Mouse (Mus musculus) MEL (cell line): ENCODE measurements around the gene Slc39a11.

ENCODE experiments used
- CTCF ChIP-seq, 3 experiments: IDR thresholded peaks in 2 of 3; conservative IDR thresholded peaks in 1 of 3; 2 replicates each; pipeline ENCODE4 v1.5.1; 2011 to 2012; ENCODE audit warnings: low read length in 3 of 3, low read depth in 2 of 3, mild to moderate bottlenecking in 2 of 3, improper control_type of control experiment in 1 of 3, inconsistent platforms in 1 of 3, mixed read lengths in 1 of 3, moderate library complexity in 1 of 3; ENCODE audit not compliant: control insufficient read depth in 1 of 3, insufficient read depth in 1 of 3, poor library complexity in 1 of 3, severe bottlenecking in 1 of 3
- GATA1 ChIP-seq: IDR thresholded peaks from 2 replicates; pipeline ENCODE4 v1.6.1; 2011; ENCODE audit warnings: low read depth, low read length, improper control_type of control experiment
- JUND ChIP-seq: IDR thresholded peaks from 2 replicates; pipeline ENCODE4 v1.6.1; 2011; ENCODE audit warnings: low read depth, mild to moderate bottlenecking, improper control_type of control experiment, low read length
- MXI1 ChIP-seq: IDR thresholded peaks from 2 replicates; pipeline ENCODE4 v1.6.1; 2011; ENCODE audit warnings: mild to moderate bottlenecking, low read depth, low read length, improper control_type of control experiment
- POLR2A ChIP-seq, 2 experiments: IDR thresholded peaks; 2 replicates each; pipeline ENCODE4 v1.6.1; 2011 to 2012; ENCODE audit warnings: low read length in 2 of 2, mild to moderate bottlenecking in 2 of 2, control low read depth in 1 of 2, improper control_type of control experiment in 1 of 2, low read depth in 1 of 2, moderate library complexity in 1 of 2; ENCODE audit not compliant: control insufficient read depth in 1 of 2, insufficient read depth in 1 of 2, poor library complexity in 1 of 2
- ZKSCAN1 ChIP-seq: IDR thresholded peaks from 2 replicates; pipeline ENCODE4 v1.6.1; 2012; ENCODE audit warnings: low read depth, mild to moderate bottlenecking, inconsistent platforms, low read length, improper control_type of control experiment, moderate library complexity

DNA sequence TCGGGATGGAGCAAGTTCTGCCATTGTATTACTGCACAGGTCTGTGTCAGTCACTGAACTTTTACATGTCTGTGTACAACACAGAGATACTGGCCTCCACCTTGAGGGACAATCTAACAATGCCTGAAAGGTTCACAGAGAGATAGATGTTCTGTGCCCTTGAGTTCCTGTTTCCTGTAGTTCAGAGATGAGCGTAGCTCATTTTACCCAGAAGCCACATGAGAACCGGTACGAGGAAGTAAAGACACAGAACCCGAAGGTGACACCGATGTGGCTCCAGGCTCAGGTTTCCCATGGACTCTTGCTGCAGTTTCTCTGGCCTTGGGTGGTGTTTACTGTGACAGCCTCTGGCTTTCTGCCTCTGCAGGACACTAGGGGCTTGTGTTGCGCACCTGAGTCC, 398.7 kb downstream of the Slc39a11 start:
- TF ChIP-seq POLR2A (IDR thresholded peaks at IDR 0.05; ENCODE audit: control insufficient read depth in 1 of 2, insufficient read depth in 1 of 2, low read depth in 1 of 2, low read length in 2 of 2, poor library complexity in 1 of 2), result no peak
- TF ChIP-seq CTCF (IDR thresholded peaks at IDR 0.05 in 2 of 3, conservative IDR thresholded peaks at IDR 0.05 in 1 of 3; ENCODE audit: control insufficient read depth in 1 of 3, insufficient read depth in 1 of 3, low read depth in 2 of 3, low read length in 3 of 3, poor library complexity in 1 of 3, severe bottlenecking in 1 of 3), result no peak
- TF ChIP-seq MXI1, result no peak
- no peak for TF ChIP-seq JUND
- no peak for TF ChIP-seq GATA1
- TF ChIP-seq ZKSCAN1, result no peak
